Mouse (Mus musculus): ENCODE results near the gene Sart1.
"Not testable (repeated sequence)": the region's sequence is repeated elsewhere in the genome, so short reads cannot be mapped to it uniquely, and the experiment has no call there.

The Sart1 gene

DNA sequence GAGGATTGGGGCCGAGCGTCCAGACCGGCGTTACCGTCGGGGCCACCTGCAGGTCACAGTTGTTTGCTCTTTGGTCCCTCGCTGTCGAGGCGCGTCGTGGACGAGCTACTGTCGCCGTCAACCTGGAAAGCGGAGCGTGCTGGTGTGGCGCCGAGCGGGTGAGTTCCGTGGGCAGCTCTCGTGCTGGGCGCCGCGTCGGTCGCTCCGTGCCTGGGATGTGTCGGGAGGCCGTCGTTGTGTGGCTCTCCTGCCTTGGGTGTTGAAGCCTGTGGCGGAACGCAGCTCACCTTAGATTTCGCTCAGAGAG lies 21.5 kb downstream of the Sart1 start, which contains the start of gene Banf1:
Banf1 (minus strand) TSS at position 116 of the 307 bp plus-strand sequence.
- no peak for DNase-seq

DNA sequence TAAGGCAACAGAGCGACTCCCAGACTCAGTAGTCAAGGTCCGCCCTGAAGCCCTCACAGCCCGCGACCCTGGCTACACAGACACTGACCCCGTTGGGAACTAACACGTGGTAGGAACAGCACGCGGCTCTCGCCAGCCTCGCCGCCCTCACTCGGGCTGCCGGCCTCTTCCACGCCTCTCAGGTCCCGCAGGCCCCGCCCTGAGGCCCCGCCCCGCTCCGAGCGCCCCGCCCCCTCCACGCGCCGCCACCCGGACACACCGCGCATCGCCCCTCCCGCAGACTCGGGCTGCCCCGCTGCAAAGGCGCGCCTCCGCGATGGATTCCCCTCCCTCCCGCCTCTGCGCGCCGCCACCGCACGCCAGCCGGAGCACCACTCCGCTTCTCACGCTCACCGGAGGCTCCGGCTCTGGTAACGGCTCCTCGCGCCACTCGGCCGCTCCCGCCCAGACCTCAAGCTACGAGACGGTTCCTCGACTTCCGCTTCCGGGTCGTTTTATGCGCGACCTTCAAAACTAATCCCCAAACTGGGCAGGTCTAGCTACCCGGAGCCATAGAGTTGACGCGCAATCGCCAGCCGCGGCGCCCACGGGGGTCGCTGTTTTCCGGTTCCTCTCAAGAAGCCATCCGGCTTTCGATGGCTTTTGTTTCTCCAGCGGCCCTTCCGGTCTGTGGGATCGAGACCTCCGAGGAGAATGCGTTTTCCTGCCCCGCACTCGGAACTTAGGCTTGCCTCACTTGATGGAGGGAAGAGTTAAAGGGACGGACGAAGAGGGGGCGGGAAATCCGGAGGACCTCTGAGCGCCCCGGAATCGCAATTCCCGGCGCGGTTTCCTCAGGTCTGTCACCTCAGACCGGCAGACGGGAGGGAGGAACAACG lies 22.1 kb downstream of the Sart1 start, which contains the start of gene Eif1ad:
Eif1ad (plus strand) TSS at position 567 of the 878 bp plus-strand sequence.
- DNase-seq, result peak; percentile 99

DNA sequence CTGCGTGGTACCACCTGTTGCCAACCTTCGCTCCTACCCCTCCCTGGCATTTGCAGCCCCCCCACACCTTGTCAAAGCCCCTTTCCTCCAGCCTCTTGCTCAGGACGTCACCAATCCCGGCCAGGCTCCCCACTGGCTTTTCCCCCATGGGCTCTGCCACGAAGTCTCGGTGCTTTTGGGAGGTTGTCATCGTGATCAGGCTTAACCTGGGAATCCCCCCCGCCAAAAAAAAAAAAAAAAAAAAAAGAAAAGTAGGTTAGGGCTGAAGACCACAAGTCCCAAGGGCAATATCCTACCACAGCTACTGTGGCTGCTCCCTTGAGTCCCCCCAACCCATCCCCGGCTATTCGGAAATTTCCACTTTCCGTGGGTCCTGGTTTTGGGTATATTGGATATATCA lies 22.8 kb downstream of the Sart1 start:
- peak; percentile 90 for DNase-seq

DNA sequence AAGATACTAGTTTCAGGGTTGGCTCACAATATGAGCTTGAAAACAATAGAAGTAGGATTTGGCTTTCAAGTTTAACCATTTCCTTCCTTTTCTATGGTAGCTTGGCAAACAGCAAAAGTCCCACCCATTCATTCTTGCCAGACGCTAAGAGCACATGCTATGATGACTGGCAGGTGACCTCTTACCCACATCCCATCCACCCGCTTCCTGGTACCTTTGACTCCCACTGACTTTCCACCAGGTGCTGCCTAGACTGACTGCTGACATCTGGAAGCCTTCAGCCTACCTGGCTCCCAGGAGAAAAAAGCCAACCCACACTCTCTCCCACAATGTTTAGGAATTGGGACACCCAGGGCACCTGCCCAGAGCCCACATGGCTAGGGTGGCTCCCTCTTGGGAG lies 24.4 kb downstream of the Sart1 start:
- DNase-seq, result no peak

DNA sequence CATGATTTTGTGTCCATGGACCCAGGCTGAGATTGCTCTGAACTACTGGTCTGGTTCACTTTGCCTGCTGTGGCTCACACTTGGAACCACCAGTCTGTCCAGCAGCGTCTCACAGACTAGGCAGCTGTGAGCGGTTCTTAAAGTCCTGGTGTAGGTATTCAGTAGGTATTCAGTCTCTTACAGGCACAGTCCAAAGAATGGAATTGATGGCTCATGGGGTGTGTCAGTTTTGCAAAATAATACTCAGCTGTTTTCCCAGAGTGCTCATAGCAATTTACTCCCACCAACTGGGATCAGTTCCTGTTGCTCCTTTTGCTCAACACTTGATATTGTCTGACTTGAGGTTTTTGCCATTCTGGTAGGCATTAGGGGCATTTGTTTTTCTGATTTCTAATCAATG lies 26.3 kb downstream of the Sart1 start:
- no peak for DNase-seq

DNA sequence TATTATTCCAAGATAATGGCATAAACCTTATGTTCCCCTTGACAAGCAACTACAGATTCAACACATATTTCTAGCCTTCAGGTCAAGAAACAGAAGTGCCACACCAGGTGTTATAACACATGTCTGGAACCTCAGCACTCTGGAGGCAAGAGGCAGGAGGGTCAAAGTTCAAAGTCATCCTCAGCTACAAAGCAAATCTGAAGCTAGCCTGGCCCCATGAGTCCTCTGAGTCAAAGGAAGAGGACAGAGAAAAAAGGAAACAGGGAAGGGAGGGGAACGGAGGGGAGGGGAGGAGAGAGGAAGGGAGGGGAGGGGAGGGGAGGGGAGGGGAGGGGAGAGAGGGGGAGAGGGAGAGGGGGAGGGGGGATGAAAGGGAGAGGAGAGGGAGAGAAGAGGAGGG lies 32.4 kb downstream of the Sart1 start:
- DNase-seq, result no peak

DNA sequence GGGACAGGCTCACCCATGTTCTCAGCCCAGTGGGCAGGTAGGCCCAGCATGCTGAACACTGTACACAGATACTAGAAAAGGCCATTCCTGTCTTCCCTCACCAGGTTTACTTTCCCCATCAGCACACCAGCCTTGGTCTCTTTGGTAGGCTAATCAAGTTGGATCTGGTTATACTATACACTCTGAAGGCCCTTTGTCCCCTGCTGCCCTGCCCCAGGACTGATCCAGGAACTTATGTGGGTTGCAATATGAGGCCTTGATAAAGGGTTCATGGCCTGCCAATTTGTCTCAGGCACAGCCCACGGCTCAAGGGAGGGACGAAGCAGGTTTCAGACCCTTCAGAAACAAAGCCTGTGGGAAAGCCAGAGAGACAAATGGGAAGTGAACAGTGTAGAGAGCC lies 34.9 kb downstream of the Sart1 start:
- no peak for DNase-seq

DNA sequence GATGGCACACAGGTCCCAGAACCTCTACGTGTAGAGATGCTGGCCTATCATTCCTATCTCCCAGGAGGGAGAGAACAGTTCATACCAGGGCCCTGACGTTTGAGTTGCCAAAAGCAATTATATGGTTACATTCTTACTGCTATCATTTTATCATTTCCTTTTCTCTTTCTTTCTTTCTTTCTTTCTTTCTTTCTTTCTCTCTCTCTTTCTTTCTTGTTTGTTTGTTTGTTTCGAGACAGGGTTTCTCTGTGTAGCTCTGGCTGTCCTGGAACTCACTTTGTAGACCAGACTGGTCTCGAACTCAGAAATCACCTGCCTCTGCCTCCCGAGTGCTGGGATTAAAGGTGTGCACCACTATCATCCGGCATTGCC lies 39.0 kb downstream of the Sart1 start, which contains the start of gene Cst6:
Cst6 (minus strand) TSS at position 73 of the 372 bp plus-strand sequence.
- DNase-seq, result not testable (repeated sequence)

DNA sequence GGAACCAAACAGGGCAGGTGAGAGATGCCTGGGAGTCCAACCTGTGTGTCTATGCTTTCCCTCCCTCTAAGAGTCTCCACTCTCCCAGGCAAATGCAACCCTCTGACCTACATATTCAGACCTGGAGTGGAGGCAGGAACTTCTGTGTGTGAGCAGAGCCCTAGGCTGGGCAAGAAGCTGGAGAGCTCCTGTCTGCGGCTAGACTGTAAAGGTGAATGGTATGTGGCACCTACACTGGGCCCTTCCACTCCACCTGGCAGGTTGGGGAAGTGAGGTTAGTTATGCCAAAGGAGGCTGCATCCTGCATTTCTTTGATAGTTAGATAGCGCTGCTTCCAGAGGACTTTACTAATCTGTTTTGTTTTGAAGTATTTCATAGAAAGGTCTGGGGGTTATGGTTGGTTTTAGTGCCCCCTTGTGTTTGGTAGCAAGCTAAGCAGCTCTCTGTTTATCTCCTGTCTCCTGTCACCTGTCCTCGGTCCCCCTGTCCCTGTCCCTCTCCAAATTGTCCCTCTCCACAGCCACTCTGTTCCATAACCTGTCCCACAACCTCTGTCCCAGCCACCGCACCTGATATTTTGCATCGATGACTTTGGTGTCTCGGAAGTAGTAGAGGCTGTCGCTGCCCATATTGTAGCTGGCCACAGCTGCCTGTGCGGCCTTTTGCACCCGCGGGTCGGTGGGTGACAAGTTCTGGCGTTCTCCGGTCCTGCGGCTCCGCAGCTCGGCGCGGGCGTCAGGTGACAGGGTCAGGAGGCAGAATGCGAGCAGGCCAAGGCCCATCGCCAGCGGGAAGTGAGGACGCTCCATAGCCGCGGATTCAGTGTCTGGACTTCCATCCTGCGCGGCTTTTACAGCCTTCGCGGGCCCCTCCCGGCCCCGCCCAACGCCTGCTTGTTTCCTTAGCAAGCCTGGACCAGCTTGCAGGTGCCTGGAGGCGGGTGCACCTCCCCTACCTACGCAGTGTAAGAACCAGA lies 39.7 kb downstream of the Sart1 start:
- DNase-seq, result peak; percentile 90

DNA sequence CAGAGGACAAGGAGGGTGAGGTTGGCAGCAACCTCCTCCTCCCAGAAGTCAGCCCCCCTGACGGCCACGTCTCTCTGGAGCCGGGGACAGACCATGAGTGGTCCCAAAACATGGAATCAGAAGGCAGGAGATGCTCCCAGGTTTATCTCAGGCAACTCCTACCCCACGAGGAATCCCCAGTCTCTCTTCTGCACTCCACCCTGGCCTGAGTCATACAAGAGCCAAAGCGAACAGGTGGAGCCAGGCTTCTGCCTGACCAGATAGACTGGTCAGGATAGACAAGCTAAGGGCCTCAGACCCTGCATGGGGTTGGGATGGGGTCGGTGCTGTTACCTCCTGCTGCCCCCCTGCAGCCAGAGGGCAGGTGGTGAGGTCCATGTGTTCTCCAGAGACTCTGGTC lies 40.4 kb downstream of the Sart1 start:
- DNase-seq, result peak; percentile 88

DNA sequence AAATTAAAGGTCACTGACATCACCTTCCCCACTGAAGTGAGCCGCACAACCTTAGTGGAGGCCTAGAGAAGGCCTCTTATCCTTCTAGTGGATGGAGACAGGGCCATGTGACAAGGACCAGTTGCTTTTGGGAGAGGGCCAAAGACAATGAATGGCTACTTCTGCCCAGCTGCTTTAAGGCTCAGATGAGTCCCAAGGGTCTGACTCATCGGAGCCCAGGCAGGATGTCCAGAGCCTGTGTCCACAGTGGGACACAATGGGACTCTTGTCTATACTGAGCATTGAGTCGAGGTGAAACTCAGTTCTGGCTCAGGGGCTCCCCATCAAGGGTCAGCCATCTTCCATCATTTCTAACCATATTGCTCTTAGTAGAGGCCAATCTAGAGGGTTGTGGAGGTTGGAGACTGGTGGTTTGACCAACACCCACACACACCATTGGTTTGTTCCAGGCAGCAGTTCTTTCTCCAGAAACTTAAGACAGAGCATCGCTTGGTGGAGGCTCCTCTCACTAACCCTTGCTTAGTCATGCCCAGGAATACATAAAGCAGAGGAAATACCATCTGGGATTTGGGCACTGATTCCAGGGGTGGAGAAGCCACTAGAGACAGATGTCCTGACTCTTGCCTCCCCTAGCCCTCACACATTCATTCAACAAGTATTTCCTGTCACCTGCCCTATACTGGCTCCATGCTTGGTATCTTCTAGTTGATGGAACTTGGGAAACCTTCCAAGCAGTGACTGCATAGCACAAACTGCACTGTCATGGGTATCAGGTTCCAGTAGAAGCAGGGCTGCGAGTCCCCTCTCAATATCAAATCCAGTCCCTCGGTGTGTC lies 43.0 kb downstream of the Sart1 start:
- peak; percentile 99 for DNase-seq

DNA sequence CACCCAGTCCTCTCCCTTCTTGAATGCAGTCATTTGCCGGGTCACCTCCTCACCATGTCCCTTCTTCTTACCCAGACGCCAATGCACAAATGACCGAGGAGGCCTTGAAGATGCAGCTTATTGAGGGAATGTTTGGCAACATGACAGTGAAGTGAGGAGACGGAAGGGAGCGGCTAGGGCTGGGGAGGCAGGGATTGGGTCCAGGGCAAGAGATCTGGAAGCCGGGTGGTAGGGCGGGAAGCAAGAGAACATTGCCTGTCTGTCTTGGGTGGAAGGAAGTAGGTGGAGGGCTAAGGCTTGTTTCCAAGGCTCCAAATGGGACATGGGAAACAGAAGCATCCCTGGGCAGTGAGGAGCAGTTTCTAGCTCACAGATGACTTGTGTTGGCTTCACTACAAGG lies 47.1 kb downstream of the Sart1 start:
- DNase-seq, result peak; percentile 98

DNA sequence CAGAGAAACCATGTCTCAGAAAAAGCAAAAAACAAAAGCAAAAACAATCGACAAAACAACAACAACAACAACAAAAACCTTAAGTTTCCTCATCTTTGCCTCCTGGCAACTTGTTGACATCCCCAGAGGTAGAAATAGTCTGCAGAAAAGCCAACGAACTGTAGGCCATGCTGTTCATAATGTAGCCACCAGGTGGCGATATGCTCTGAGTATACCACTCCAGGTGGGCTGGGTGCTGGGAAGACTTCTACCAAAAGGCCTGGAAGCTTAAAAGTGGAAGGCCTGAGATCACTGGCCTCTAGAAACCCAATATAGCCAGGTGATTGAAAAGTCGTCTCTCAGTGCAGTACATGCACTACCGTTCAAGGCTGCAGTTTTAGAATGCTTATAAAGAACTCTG lies 50.5 kb downstream of the Sart1 start:
- peak; percentile 97 for DNase-seq

DNA sequence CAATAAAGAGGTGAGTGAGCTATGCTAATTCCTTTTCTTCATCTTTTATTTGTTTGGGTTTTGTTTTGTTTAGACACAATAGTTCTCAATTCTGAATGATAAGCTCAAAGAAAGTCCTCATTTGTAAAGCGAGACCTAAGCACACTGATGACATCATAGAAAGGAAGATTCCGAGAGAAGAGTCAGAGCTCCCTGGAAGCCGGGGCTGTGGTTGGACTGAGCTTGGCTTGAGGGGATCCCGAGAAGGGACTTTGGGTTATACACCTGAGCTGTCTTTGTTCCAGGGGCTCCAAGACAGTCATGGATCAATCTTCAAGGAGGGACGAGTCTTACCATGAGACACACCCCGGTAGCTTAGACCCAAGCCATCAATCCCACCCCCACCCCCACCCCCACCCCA lies 53.1 kb downstream of the Sart1 start, which contains the start of gene Catsper1:
Catsper1 (plus strand) TSS at position 301 of the 400 bp plus-strand sequence.
- DNase-seq, result no peak

DNA sequence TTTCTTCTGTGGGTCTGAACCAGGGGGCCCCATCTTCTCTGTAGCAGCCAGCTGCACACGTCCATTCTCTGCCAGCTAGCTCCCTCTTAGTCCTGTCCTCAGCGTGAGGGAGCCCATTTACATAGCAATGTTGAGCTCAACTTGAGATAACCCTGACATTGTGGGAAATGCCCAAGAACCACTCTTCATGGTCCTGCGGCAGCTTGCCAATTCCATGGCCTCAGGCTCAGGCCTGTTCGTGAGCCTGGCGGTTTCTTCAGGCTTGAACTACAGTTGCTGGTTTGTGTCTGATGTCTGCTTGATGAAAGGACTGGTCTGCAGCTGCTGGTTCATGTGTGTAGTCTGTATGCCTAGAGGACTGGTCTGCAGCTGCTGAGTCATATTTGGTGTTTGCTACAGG lies 53.8 kb downstream of the Sart1 start:
- DNase-seq, result no peak

DNA sequence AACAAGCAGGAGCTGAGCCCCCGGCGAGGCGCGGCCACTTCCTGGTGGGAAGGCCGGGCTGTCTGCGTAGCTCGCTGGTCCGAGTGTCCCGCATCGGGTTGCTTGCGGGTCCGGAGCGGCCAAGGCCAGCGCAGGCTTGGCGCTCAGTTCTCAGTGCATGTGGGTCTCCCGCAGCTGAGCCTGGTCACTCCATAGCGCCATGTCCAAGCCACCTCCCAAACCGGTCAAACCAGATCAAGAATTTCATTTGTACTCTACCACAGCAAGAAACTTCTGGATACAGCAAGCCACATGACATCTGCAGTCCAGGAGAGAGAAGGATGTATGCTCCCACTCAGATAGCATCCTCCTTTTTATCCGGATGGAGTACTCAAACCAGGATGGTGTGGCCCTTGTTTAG lies 60.5 kb downstream of the Sart1 start:
- no peak for DNase-seq

Data from heart, adult 11 months (tissue).